Mouse (Mus musculus) layer of hippocampus, adult 9-11 months (tissue): ENCODE data around the gene Dnmt3a.
A peak's percentile ranks its signal among the peaks of the same experiment; 100 is the strongest.

Experiments used
- DNase-seq: peaks from one replicate; pipeline ENCODE4 v3.0.0; 2022

Gene Dnmt3a

GRCm38 (mm10) chr12:3787541-3787940 is 18.3 kb upstream of the Dnmt3a start:
- no peak for DNase-seq

GRCm38 (mm10) chr12:3788421-3789051 is 17.3 kb upstream of the Dnmt3a start:
- no peak for DNase-seq

GRCm38 (mm10) chr12:3789626-3790185 is 16.1 kb upstream of the Dnmt3a start:
- no peak for DNase-seq

- no peak for DNase-seq
Observed at GRCm38 (mm10) chr12:3791257-3791656, 14.6 kb upstream of the Dnmt3a start.

- peak; percentile 96 for DNase-seq
Observed at GRCm38 (mm10) chr12:3791732-3792131, 14.1 kb upstream of the Dnmt3a start.

- no peak for DNase-seq
Observed at GRCm38 (mm10) chr12:3792248-3792647, 13.6 kb upstream of the Dnmt3a start.

GRCm38 (mm10) chr12:3795569-3795968 is 10.2 kb upstream of the Dnmt3a start:
- DNase-seq = no peak

- no peak for DNase-seq
Observed at GRCm38 (mm10) chr12:3799551-3799950, 6.3 kb upstream of the Dnmt3a start.

GRCm38 (mm10) chr12:3806271-3806684 is 471 bp downstream of the Dnmt3a start:
- no peak for DNase-seq

GRCm38 (mm10) chr12:3806703-3807547 is 1.1 kb downstream of the Dnmt3a start:
- peak; percentile 73 for DNase-seq

- DNase-seq = no peak
Observed at GRCm38 (mm10) chr12:3807548-3808395, 2.0 kb downstream of the Dnmt3a start.

GRCm38 (mm10) chr12:3808396-3808981 is 2.7 kb downstream of the Dnmt3a start:
- DNase-seq = no peak

GRCm38 (mm10) chr12:3809520-3810180 is 3.8 kb downstream of the Dnmt3a start:
- DNase-seq = no peak

GRCm38 (mm10) chr12:3810455-3810854 is 4.6 kb downstream of the Dnmt3a start:
- DNase-seq = no peak

GRCm38 (mm10) chr12:3811596-3811995 is 5.8 kb downstream of the Dnmt3a start:
- no peak for DNase-seq

- no peak for DNase-seq
Observed at GRCm38 (mm10) chr12:3812251-3812650, 6.4 kb downstream of the Dnmt3a start.

GRCm38 (mm10) chr12:3813138-3813537 is 7.3 kb downstream of the Dnmt3a start:
- DNase-seq = no peak

- DNase-seq = no peak
Observed at GRCm38 (mm10) chr12:3815386-3815785, 9.6 kb downstream of the Dnmt3a start.

GRCm38 (mm10) chr12:3817033-3817432 is 11.2 kb downstream of the Dnmt3a start:
- no peak for DNase-seq

- no peak for DNase-seq
Observed at GRCm38 (mm10) chr12:3817566-3817965, 11.8 kb downstream of the Dnmt3a start.

GRCm38 (mm10) chr12:3819899-3820298 is 14.1 kb downstream of the Dnmt3a start:
- DNase-seq = no peak

GRCm38 (mm10) chr12:3823408-3823807 is 17.6 kb downstream of the Dnmt3a start:
- DNase-seq = peak; percentile 71
